Mouse (Mus musculus) NIH3T3 (cell line): ENCODE measurements around the gene 1700014D04Rik.

Source experiments
- DNase-seq: peaks from one replicate; pipeline ENCODE4 v3.0.0-alpha.2; 2012; ENCODE audit warnings: low read depth

Gene 1700014D04Rik

DNA sequence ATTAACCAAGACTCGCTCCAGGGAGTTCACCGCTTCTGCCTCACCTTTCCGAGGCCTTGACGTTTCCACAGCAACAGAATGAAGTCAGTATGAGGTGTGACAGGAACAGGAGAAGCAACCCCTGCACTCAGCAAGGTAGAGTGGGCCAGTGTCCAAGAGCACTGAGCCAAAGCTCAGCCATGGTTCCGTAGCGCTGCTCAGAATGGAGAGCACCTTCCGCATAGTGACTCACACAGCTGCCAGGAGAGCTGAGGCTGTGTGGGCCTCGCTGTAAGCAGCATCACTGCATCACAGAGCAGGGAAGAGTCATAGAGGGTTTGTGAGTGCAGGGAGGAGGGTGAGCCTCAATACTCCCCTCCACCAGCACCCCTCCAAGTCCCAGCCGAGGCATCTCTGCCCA is at the start of gene 1700014D04Rik:
Gene 1700014D04Rik (minus strand): TSS at position 42 of the 400 bp plus-strand sequence.
- peak; percentile 5 for DNase-seq

DNA sequence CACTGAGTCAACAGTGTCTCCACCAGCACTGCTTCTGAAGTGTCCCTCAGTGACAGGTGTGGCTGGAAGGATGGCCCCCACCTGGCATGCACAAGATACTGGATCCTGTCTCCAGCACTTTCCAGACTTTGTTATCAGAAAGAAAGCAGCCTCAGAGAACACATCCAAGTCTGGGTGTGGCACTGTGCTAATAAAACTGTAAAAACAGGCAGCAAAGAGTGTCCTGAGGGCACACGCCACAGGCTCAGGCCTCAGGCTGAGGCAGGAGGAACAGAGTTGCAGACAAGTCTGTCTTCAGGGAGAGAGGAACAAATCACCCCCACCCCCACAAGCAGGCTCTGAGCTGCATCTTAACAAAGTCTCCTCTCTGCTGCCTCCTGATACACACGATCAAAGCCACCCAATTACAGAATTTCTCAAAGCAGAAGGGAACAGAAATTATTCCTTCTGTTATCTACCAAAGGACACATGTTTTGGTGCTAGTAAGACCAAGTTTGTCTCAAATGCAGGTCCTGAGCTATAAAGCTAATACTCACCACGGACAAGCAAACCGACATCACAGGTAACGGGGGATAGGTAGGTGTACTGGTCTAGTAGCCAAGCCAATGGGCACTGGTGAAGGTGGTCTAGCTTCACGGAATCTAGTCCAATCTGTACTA is 49.4 kb upstream of the 1700014D04Rik start:
- DNase-seq = no peak

DNA sequence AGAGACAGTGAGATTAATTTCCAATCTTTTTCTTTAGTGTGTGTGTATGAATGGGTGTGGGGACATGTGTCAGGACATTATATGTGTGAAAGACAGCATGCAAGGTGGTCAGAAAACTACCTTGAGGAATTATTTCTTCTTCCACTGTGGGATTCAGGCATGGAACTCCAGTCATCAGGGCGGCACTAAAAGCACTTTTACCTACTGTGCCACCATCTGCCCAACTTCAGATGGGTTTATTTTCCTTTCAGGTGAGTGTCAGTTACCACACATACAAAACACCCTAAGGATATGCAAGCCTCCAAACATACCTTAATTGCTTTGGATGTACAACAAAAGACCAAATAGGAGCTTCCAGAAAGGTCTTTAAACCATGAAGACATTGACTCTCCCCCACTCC is 48.2 kb upstream of the 1700014D04Rik start:
- no peak for DNase-seq

DNA sequence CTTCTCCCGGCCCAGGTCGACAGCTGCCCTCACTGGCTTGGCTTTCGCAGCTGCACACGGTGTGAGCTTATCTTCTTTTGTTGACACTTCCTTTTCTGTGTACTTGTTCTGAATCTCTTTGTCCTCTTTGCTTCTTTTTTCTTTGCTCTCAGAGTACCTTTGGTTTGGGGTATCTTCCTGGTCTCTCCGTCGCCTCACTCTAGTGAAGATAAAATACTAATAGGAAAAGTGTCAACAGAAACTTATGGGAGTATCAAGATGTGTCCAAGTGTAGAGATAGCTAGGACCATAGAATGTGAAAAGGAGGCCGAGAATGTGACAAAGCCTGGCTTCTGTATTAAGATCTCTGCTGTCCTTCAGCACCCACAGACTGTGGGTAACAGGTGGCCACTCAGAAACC is 35.6 kb upstream of the 1700014D04Rik start, which contains the start of gene Gm49354:
Gene Gm49354 (minus strand): TSS at position 101 of the 400 bp plus-strand sequence.
- no peak for DNase-seq

DNA sequence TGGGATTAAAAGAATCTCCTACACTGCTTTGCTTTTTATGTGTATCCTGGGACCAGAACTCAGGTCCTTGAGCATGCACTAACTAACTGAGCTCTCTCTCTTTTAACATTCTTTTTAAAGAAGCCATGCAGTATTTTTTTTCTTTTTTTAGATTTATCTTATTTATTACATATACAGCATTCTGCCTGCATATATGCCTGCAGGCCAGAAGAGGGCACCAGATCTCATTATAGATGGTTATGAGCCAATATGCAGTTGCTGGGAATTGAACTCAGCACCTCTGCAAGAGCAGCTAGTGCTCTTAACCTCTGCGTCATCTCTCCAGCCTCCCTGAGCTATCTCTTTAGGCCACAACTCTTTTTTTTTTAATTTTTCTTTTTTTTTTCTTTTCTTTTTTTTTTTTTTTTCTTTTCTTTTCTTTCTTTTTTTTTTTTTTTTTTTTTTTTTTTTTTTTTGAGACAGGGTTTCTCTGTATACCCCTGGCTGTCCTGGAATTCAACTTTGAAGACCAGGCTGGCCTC is 33.3 kb upstream of the 1700014D04Rik start:
- peak; percentile 9 for DNase-seq

DNA sequence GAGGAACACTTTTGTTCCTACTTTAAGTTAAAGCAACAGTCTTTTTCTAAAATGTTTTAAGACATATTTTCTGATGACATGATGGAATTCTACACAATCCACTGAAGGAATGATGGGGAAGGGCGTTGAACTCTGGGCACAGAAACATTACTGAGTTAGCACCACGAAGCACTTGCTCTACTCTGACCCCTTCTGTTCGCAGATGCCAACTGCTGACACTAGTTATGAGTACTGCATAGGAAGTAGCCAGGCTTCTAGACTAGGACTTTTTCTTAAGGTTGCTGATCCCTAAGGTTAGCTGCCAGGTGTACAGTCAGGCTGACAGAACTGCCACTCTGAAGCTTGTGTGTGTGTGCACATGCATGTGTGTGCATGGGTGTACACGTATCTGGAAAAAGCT is 32.7 kb upstream of the 1700014D04Rik start:
- DNase-seq = peak; percentile 14

DNA sequence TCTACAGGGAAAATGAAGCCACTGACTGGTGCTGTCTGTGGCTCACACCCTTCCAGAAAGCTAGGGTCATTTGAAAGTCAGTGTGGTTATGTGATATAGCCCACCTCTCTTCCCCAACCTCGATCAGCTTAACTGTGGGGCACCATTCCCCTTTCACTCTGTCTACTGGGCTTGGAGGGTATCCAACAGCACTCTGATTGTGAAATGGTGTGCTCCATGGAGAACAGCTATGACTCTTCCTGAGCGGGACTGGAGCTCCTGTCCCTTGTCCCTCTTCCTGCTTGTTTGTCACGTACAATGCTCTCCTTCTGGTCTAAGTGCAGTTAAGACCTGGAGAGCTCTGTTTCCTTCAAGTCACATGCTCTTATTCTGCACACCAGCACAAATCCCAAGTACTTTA is 28.6 kb upstream of the 1700014D04Rik start:
- DNase-seq = peak; percentile 14

DNA sequence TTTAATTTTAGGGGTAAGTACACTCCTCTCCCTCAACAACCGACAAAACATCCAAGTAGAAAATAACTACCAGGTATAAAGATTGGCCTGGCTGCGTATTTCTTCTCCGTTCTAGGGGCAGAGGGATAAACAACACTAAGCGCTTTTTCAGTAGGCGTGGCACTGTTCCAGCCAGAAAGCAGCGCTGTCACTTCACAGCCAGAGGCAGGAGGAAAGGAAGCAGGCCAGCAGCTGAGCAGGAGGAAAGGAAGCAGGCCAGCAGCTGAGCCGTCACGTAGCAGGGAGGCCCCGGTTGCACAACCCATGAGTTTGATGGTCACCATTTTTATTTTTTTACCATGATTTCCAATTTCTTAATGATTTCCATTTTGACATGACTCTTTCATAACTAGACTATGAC is 24.7 kb upstream of the 1700014D04Rik start:
- DNase-seq = peak; percentile 44

- DNase-seq = peak; percentile 34
Observed at GRCm38 (mm10) chr13:59770847-59771246, 24.3 kb upstream of the 1700014D04Rik start.

GRCm38 (mm10) chr13:59770164-59770562 is 23.6 kb upstream of the 1700014D04Rik start:
- peak; percentile 86 for DNase-seq

DNA sequence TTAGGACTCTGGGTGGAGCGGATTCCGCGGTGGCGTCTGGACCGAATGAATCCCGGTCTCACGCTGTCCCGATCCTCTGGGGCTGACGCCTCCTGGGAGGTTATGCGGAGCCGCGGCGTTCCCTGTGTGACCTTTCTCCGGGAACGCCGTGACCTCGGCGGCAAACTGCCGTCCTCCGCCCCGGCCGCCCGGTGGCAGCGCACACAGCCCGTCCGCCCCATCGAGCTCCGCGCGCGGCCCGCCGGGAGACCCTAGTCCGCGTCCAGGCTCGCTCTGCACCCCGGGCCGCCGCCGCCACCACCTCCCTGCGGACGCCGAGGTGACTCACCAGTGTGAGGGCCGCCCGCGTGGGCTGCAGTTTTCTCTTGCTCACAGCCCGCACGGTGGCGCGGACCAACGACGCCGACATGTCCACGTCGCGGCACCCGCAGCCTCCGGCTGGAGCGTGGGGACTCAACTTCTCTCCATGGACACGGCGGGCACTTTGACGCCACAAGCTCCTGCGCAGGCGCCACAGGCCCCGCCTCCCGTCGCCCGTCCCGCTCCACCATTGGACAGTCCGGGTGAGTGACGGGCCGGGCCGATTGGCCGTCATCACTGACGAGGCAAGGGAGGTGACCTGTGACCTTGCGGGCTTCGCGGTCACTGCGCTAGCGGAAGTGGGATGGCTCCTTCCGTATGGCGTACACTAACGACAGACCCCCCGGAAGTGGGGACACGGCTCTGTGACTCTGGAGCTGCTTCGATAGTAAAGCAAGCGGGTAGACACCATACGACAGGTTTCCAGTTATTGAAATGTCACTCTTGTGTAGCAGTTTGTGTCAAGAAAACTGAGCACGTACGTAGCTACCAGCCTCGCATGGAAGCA is 23.0 kb upstream of the 1700014D04Rik start, which contains the start of gene Isca1:
Gene Isca1 (minus strand): TSS at position 515 of the 868 bp plus-strand sequence.
- DNase-seq = peak; percentile 96

GRCm38 (mm10) chr13:59768531-59768930 is 22.0 kb upstream of the 1700014D04Rik start:
- DNase-seq = peak; percentile 11

DNA sequence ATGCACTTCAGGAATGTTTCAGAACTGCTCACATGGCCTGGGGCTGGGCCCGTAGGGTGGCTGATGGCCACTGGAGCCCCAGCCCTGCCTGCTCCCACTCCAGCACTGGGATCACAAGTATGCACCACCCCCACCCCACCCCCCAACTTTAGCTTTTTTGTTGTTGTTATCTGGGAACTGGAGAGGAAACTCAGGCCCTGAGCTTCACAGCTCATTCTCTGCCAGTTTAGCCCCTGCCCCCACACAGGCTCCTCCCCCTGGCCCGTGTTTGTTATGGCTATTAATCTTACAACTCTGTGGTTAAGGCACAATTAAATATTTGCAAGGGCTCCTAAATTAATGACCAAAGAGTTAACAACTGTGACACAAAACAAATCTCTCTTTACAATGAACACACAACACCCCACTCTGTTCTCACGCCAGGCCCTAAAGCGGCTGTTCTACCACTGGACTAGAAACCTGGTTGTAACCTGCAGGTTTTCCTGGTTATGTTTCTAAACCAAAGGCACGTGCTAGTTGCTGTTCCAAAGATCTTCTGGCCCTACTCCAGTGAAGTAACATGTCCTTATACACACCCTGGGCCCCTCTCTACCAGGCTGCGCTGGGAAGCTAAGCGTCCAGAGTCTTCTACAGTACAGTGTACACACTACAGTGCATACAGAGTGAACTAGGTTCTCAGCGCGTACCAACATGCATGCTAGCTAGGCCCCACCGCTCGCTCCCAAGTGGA is 20.4 kb upstream of the 1700014D04Rik start:
- DNase-seq = peak; percentile 30

DNA sequence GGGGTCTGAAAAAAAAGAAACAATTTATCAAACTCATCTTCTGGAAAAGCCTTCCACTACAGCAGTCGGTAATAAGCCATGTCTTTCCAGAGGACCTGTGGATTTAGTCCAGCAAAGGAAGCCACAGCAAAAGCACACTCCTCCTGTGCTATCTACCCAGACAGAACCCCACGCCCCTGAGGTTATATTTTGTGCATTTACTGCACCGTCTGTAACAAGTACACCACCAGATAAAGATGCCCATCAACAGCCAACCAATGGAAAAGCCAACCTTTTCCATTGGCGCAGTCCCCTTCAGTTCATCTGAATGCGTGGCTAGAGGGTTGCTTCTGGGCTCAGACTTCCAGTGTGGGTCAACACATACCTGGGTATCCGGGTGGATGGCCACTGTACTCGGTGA is 16.2 kb upstream of the 1700014D04Rik start:
- DNase-seq = no peak

- DNase-seq = no peak
Observed at GRCm38 (mm10) chr13:59756906-59757305, 10.4 kb upstream of the 1700014D04Rik start.

- no peak for DNase-seq
Observed at GRCm38 (mm10) chr13:59750310-59750709, 3.8 kb upstream of the 1700014D04Rik start.

GRCm38 (mm10) chr13:59746164-59746563 is 388 bp downstream of the 1700014D04Rik start:
- peak; percentile 66 for DNase-seq

DNA sequence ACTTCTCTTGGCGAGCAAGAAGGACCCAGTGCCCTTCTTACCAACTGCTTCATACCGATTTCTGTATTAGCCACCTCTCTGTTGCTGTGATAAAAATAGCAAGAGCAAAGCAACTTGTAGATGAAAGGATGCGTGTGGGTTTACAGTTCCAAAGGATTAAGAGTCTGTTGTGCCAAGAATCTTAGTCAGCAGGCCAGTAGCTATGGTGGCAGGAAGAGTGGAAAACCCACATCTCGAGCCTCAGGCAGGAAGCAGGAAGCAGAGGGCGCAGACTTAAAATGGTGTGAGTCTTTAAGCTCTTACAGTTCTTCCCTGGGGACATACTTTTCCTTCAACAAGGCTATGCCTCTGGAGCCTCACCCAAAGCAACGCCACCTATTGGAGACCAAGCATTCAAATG is 1.1 kb downstream of the 1700014D04Rik start:
- no peak for DNase-seq

- peak; percentile 17 for DNase-seq
Observed at GRCm38 (mm10) chr13:59741697-59742096, 4.9 kb downstream of the 1700014D04Rik start.

- no peak for DNase-seq
Observed at GRCm38 (mm10) chr13:59741096-59741495, 5.5 kb downstream of the 1700014D04Rik start.

GRCm38 (mm10) chr13:59739397-59739796 is 7.2 kb downstream of the 1700014D04Rik start:
- DNase-seq = no peak

GRCm38 (mm10) chr13:59738455-59738854 is 8.1 kb downstream of the 1700014D04Rik start:
- no peak for DNase-seq
